Mouse (Mus musculus) stomach, postnatal 0 days (tissue): Measurements from ENCODE around the gene Ccdc84.

Source experiments
- CTCF ChIP-seq: IDR thresholded peaks from 2 replicates; pipeline ENCODE4 v1.5.1; 2016; ENCODE audit warnings: antibody characterized with exemption, low read depth, mild to moderate bottlenecking, moderate library complexity
- EP300 ChIP-seq: optimal IDR thresholded peaks from 2 replicates; pipeline ENCODE3; 2016; ENCODE audit warnings: antibody characterized with exemption

DNA sequence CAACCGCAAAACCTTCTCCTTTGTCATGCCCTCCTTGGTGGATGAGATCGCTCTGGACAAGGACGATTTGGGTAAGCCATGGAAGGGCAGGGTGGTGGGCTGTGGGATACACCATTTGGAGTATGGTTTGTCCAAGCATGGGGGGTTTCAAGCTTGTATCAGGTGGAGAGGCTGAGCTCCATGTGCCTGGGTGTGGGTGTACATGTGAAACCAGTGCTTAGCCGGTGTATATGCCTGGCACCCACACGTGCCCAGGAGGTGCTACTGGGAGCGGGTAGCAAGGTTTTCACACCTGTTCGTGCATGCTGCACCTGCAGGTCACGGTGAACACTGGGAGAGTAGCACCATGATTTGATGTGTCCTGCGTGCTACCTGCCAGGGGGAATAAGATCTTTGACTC lies 19.8 kb downstream of the Ccdc84 start:
- TF ChIP-seq CTCF (no peak), EP300 (no peak)
